In genomic region chr14:76899331-76899730, GRCm38 (mm10) we compare ENCODE assay signal across 14 mouse cellular contexts.
DNase-seq lines count a peak whose midpoint lies in the region; ATAC-seq and TF ChIP-seq lines count a peak whose summit lies in the region.
"Had no signal": no experiment of that assay in that cellular context is flagged by ENCODE, and none has a peak within 500 bp of the region (broad histone marks: within the 10 kb centered on the region; RNA-seq: fewer than 3 reads in every experiment).

No protein-coding gene starts in this region.

- H3K4me1 ChIP-seq in kidney, embryonic 14.5 days (ENCODE audit: control insufficient read depth, insufficient read depth, low read length), result peaks cover 7% of the 10 kb centered on the region; the same call in 1 of the 2 replicates
- H3K4me1 ChIP-seq: liver, embryonic 15.5 days; midbrain, embryonic 15.5 days had no signal

- H3K27ac ChIP-seq in kidney, embryonic 14.5 days (ENCODE audit: low read depth, low read length), result no peak overlapping the region
- H3K27ac ChIP-seq: liver, embryonic 15.5 days; midbrain, embryonic 15.5 days had no signal

- peak; percentile 19 for DNase-seq in adrenal gland, postnatal 10 days
- DNase-seq in adrenal gland, postnatal 25 days, result no peak
- peak; percentile 24 for DNase-seq in kidney, postnatal 10 days
- DNase-seq in brain, embryonic 14.5 days (ENCODE audit: low read depth), result peak; percentile 42
- DNase-seq in lung, postnatal 10 days, result peak; percentile 58
- no peak for DNase-seq in heart, adult 8-10 months (ENCODE audit: low spot score)
- no peak for DNase-seq in ovary, postnatal 36 days (ENCODE audit: low spot score)
- DNase-seq: cerebellum, postnatal 10 days; layer of hippocampus, adult 9-11 months; left cerebral cortex, postnatal 4 days; thymus, postnatal 14 days had no signal

- H3K4me2 ChIP-seq in kidney, embryonic 14.5 days (replicated peaks; ENCODE audit: low read depth, low read length), result no peak overlapping the region
- H3K4me2 ChIP-seq: liver, embryonic 15.5 days; midbrain, embryonic 15.5 days had no signal

- no peak for ATAC-seq in kidney, embryonic 14.5 days (ENCODE audit: low FRiP score, low TSS enrichment)
- ATAC-seq: midbrain, embryonic 15.5 days had no signal

- no peak for TF ChIP-seq CTCF in brain, embryonic 14.5 days (IDR thresholded peaks at IDR 0.05; ENCODE audit: borderline replicate concordance, extremely low read depth, insufficient read depth, insufficient read length)

- H3K27me3 ChIP-seq in kidney, embryonic 14.5 days (ENCODE audit: control insufficient read depth, insufficient read depth, low read length), result no peaks in the 10 kb centered on the region
- H3K27me3 ChIP-seq: liver, embryonic 15.5 days; midbrain, embryonic 15.5 days had no signal

- H3K4me3 ChIP-seq in kidney, embryonic 14.5 days (ENCODE audit: low read length), result no peak overlapping the region
- H3K4me3 ChIP-seq: liver, embryonic 15.5 days; midbrain, embryonic 15.5 days had no signal

- no peak overlapping the region for H3K9ac ChIP-seq in kidney, embryonic 14.5 days (ENCODE audit: low read depth, low read length)
- H3K9ac ChIP-seq: liver, embryonic 15.5 days; midbrain, embryonic 15.5 days had no signal

- H3K9me3 ChIP-seq in kidney, embryonic 14.5 days (ENCODE audit: control insufficient read depth, low read length), result no peaks in the 10 kb centered on the region
- H3K9me3 ChIP-seq: liver, embryonic 15.5 days; midbrain, embryonic 15.5 days had no signal

- 27% methylated on average over 3 of the region's 3 CpGs for WGBS in kidney, embryonic 14.5 days

- H3K36me3 ChIP-seq in kidney, embryonic 14.5 days (ENCODE audit: control insufficient read depth, insufficient read depth, low read length), result no peaks in the 10 kb centered on the region
- H3K36me3 ChIP-seq: liver, embryonic 15.5 days; midbrain, embryonic 15.5 days had no signal

- no peak for TF ChIP-seq POLR2A in brain, embryonic 14.5 days (IDR thresholded peaks at IDR 0.05; ENCODE audit: borderline replicate concordance, extremely low read depth, insufficient read depth, insufficient read length, poor library complexity, severe bottlenecking)

Comparison
In these comparisons a context has a peak if more than half of its experiments do, and no peak if none do; other contexts are left out.
1. DNase-seq: peak in adrenal gland, postnatal 10 days (single experiment), kidney, postnatal 10 days (single experiment), brain, embryonic 14.5 days (single experiment) and lung, postnatal 10 days (single experiment); none in adrenal gland, postnatal 25 days (single experiment), heart, adult 8-10 months (single experiment) and ovary, postnatal 36 days (single experiment).